Mouse (Mus musculus) MEL-GATA-1-ER (cell line): ENCODE measurements around the gene Gfra4.
"Not testable (repeated sequence)": the region's sequence is repeated elsewhere in the genome, so short reads cannot be mapped to it uniquely, and the experiment has no call there.

Experiments
- DNase-seq: peaks from one replicate; pipeline ENCODE4 v3.0.0-alpha.2; 2012; ENCODE audit warnings: low read depth; ENCODE audit errors: extremely low read depth

The Gfra4 gene

DNA sequence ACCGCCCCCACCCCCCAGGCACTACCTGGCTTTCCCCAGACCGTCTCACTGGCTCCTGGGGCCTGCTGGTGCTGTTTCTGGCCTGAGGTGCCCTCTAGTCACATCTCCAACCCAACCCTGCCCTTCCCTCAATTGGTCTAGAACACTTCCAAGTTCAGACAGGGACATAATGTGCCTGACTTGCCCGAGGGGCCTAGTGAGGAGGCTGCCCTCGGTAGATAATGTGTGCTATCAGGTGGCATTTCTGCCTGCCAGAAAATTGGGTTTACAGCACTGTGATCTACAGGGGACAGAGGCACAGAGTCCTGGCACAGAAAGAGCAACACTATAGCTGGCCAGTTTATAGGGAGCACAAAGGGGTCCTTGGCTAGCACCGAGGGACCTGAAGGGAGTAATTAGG is 9.2 kb upstream of the Gfra4 start:
- DNase-seq: no peak

DNA sequence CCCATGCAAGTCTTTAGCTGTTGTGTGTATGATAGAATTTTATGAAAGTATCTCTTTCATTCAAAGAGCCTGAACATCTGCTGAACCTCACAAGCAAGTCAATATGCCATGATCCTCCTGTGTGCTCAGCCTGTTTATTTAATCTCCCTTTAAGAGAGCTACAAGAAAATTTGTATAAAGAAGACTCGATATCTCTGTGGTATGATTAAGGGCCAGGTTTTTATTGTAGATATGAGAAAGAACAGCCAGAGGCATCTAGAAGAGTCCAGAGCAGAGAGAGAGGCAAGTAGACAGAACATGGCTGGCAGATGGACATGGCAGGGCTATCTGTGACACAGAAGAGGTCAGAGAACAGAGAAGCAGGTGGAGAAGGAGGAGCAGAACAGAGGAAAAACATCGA is 3.1 kb upstream of the Gfra4 start:
- no peak for DNase-seq

DNA sequence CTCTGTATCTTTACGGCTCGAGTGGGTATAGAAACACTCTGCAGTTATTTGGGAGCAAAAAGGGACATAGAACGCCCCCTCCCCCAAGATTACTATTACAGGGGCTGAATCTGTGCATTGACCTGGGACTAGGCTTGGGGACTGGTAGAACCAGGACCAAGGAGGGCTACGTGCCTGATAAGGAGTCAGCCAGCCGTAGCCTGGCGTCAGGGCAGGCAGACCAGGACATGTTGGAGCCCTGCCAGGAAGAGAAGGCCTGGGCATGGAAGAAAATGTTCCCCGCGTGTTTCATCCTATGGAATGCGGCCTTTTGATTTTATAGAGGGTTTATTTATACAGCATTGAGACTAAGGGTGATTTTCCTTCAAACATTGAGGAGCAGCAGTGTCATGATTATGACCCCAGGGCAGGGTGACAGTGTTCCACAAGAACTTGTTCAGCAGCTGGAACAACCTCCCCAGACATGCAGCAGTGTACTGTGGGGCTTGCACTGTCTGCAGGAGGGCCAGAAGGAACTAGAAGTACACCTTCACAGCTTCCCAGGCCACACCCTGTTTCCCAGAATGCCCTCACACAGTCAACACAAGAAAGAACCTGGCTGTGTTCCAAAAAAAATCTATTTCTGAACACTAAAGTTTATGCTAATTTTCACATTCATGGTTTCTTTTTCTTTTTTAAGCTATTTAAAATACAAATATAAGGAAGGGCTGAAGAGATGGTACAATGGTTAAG is 2.3 kb upstream of the Gfra4 start:
- peak; percentile 41 for DNase-seq

DNA sequence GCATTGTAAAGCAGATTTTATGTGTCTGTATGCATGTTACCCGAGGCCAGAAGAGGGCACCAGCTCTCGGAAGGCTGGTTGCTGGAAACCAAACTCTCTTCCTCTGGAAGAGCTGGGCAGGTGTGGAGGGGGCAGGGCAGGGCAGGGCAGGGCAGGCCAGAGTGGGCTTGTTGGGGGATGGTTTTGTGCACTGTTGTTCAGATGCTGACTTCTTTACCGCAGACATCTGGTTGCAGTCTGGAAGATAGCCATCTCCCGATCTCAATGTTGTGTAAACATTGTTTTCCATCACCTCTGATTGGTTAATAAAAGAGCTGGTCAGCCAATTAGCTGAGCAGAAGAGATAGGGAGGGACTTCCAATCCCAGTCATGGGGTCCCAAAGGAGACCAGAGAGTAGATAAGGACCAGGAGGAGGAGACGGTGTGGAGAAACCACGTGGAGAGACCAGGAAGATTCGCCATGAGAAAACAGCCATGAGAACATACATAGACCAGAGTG is 1.5 kb upstream of the Gfra4 start:
- DNase-seq: no peak

DNA sequence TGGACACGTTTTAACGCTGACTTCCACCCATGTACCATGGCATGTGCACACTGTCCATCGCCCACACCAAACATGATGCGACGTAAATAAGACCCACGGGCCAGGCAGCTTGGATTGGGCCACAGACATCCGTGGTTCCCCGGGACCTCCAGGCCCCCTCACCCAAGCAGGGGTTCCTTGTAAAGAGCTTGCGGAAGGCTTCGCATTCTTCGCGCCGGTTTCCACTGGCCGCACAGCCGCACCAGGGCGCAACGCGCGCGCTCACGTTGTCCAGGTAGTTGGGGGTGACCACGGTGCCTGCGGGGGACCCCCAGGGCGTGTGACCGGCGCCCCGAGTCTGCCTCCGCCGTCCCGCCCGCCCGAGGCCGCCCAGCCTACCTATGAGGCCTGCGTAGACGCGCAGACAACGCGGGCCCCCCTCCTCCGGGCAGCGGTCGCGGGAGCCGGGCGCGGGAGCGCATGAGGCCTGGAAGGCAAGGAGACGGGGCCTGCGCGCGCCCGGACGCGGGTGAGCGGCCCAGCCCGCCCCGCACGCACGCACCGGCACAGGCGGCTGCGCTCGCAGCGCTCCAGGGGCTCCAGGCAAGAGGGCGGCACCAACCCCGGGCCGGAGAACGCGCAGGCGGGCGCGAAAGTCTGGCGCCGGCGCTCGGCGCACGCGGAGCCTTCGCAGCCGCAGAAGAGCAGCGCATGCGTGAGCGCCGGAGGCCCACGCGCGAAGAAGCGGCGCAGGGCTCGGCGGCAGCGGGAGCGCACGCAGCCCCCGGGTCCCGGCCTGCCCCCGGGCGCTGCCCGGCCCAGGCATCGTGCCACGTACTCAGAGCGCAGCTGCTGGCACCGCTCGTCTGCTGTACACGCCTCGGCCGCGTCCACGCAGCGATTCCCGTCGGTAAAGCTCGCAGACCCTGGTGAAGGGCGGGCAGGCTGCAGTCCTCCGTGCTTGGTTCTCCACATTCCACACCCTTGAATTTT is 1.7 kb downstream of the Gfra4 start:
- no peak for DNase-seq

DNA sequence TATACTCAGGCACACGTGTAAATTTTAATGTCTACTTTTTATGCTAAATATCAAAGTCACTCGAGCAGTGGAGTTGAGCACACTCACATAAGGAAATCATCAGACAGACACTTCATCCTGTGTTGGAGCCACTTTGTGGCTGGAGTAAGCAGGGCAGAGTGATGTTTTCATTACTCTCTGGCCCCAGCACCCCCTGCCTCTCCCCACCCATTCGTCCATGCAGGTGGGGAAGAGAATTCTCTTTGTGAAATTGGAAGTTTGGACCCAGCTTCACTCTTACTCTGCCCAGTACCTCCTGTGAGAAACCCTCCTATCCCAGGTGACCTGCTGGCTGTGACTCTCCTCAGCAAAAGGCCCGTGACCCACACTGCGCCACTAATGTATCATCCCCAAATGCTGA is 4.2 kb downstream of the Gfra4 start:
- no peak for DNase-seq

DNA sequence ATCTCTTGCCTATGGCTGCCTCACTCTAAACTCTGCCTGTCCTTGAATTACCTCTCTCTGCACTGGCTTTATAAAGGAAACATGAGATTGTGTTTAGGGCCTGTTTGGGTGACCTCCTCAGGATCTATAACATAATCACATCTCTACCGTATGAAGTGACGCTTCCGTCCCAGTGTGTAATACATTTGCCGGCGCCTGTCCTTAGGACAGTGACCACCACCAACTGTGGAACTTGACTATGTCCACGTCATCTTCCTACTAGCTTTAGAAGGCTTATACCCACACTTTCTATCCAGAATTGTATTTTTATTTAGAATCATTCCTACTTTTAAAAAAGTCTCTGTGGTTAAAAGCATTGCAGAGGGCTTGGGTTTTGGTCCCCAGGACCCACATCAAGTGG is 4.7 kb downstream of the Gfra4 start:
- no peak for DNase-seq

DNA sequence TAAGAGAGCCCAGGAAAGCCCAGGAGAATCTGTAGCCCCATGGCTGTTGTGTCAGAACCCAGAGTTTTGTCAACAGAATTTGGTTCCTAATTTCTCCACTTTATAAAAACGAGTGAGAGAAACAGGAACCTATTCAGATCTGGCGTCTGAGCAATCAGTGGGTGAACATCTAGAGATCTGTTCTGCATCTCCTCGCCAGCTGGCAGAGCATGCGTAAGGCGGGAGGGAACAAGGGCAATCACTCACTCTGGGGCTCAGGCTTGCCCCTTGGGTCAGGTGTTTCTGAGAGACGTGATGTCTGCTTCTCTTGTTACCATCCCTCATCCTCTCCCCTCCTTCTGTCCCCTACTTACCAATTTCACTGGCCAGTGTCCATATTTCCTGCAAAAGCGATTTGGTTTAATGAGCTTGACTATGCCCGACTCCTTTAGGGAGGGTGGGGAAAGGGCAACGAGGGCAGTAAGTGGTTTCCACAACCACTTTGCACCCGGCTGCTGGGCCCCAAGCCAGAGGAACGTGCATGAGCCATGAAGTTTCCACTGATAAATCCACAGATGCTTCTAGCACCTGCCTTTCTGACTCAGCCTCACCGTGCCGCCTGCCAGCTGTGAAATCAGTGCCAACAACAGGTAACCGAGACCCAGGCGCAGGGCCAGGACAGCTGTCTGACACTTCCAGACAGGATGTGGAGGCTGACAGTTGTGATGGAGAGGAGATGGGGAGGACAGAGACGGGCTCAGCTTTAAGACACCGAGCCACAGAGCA is 5.5 kb downstream of the Gfra4 start:
- DNase-seq: no peak

DNA sequence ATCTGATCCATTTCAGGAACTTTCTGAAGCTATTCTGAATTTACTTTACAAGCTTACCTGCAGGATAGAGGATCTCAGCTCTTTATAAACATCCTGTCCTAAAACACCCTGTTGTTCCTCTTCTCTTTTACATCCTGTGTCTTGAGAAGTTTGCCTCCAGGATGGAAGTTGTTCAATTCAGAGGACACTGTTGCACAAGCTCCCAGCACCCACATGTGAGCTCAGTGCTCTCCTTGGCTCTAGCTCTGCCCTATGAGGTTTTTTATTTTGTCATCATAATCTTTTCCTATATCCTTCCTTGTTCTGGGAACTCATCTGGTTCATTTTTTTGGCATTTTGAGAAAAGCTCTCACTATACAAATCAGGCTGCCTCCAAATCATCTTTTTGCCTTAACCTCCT is 6.1 kb downstream of the Gfra4 start:
- no peak for DNase-seq

DNA sequence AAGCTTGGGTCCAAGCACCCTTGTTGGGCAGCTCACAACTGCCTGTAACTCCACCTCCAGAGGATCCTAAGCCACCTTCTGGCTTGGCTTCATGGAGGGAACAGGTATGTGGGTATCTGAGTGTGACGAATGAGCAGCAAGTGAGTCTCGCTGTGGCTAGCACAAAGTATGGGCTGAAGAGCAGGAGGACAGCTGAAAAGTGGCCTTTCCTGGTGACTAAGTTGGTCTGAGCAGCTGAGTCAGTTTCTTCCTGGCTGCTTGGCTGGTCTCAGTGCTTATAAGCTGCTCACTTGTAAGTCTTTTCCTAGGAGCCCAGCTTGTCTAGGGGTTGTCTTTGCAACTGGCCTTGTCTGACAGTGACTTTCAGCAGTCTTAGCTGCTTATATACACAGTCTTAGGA is 6.5 kb downstream of the Gfra4 start:
- no peak for DNase-seq

DNA sequence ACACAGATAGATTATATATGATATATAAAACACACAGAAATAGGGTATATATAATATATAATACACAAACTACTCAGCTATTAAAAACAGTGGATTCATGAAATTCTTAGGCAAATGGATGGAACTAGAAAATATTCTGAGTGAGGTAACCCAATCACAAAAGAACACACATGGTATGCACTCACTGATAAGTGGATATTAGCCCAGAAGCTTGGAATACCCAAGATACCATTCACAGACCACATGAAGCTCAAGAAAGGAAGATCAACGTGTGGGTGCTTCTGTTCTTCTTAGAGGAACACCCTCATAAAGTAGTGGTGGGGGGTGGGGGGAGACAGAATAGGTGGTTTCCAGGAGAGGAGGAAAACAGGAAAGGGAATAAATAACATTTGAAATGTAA is 11.5 kb downstream of the Gfra4 start:
- not testable (repeated sequence) for DNase-seq

DNA sequence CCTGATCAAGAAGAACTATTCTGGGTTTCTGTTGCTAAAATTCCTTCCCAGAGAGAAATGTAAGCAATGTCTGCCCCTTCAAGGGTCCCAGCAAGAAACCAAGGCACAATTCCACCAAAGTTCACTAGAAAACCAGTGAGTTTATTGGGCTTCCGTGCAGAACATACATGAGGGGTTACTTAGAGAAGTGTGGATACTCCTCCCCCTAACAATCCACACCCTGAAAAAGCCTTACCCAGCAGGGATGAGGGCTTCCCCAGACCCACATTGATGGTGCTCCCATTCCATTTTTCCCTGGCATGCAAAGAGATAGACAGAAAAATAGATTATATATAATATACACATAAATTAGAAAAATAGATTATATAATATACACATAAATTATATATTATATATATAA is 11.9 kb downstream of the Gfra4 start:
- no peak for DNase-seq

DNA sequence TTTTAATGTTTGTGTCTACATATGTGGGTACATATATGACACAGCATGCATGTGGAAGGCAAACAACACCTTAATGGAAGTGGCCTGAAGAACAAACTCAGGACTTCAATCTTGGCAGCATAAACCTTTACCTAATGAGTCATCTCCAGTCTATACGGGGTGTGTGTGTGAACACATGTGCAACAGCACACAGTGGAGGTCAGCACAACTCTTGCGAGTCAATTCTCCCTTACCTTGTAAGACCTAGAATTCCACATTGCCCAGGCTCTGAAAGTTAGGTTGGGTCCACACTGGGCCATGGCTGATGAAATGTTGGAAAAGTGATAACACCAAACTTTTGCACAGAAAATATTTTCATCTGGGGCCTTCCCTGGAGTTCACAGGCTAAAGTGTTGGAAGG is 12.3 kb downstream of the Gfra4 start:
- no peak for DNase-seq

DNA sequence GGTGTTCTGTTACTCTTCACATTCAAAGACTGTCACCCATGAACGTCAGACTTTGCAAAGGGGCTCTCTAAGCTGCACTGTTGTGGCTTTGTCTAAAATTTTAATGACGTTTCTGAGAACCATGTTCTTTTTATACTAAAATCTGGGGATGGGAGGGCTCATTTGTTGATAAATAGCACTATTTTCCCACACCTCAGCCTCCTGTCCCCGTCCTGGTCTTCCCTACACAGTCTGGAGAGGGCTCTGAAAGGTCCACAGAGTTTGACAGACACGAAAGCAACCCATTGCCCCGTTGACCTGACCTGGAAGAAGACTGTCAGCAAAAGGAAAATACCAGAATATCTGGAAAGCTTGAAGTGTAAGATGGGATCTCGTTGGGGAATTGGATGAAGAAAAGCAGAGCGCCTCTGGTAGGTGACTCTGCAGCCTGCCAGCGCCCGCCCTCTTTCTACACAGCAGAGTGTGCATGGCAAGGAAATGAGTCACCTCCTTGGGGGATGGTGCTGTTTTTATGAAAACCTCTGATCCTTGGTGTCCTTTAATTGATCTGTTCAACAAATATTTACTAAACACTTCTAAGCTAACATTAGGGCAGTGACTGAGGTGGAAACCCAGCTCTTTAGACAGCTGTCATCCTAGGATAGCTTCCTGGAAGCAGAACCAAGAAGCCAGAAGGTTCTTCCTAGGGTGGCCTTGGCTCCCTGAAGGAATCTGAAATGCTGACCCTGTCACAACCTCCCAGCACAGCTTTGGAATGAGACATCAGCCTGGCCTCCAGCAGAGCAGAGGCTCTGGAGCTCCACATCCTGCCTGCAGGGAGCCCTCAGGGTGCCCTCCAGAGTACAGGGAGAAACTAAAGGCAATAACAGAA is 13.6 kb downstream of the Gfra4 start:
- DNase-seq: no peak

DNA sequence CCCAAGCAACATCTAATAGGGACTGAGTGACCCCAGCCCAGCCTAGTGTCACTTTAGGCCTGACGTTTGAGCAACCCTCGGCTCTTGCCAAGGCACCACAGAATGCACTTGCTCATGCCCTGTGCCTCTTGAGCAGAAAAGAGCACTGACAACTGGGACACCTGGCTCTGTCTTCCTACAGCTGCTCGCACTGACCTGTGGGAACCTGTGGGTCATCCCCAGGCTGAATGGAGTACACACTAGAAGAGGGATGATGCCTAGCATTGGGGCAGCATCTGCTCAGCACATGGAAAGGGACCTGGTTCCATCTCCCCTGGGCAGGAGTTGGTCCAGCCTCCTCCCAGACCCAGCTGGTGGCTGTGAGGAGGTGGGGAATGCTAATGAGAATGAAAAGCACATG is 15.9 kb downstream of the Gfra4 start:
- no peak for DNase-seq

DNA sequence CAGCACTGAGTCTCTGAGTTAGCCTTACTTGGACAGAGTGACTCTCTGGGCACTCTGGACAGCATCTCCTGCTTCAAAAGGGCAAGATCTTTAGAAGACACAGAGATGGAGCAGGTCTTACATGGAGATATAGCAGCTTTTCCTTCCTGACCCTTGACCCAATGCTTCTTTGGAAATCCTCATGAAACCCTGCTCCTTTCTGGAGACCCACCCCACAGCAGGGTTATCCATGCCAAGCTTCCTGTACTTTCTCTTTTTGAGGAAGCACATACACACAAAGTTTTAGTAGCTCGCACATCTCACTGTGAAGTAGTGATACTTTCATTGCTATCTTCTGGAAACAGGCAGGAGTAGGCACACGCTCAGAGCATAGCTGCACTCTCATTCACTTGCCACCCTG is 17.7 kb downstream of the Gfra4 start:
- no peak for DNase-seq

DNA sequence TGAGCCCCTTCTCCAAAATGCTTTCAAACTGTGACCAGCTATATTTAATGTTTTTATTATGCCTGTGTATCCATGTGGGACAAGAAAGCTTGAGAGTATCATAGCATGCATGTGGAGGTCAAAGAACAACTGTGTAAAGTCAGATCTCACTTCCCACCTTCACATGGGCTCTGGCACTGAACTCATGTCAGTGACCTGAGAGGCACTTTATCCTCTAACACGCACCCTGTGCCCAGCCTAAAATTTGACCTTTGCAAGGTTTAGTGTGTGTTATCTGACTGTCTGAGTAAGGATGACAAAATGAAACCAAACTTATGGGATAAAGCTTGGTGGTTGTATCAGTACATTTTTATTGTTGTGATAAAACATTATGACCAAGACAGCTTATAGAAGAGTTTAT is 32.3 kb downstream of the Gfra4 start:
- no peak for DNase-seq

DNA sequence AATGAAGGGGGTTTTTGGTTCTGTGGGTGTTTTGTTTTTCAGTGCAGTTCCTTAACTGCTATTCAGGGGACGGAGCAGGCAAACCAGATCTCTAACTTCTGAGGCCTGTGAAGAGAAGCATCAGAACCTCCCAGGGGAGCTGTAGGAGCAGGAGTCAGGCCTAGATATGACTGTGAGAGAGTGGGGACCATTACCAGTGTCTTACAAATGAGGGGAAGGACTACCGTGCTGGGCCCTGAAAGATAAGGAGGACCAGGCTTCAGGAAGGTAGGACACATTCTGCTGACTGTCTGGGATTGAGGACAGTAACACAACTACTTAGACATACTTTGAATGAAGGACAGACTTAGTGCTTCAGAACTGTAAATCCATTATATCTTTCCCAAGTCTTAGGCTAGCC is 33.8 kb downstream of the Gfra4 start:
- no peak for DNase-seq

DNA sequence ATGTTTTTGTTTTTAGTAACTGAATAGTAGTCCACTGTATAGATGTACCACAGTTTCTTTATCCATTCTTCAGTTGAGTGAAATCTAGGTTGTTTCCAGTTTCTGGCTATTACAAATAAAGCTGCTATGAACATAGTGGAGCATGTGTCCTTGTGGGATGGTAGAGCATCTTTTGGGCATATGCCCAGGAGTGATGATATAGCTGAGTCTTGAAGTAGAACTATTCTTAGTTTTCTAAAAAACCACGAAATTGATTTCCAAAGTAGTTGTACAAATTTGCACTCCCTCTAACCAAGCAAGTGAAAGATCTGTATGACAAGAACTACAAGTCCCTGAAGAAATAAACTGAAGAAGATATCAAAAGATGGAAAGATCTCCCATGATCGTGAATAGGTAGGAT is 50.1 kb downstream of the Gfra4 start:
- DNase-seq: no peak
